Mouse (Mus musculus) heart, embryonic 14.5 days (tissue): Measurements from ENCODE around the gene Cutc. TPM values are rescaled to one million over a fixed set of nuclear protein-coding genes. Genes with fewer than 3 reads are reported as not detected.

Experiments
- ATAC-seq: fragments of 200-750 bp; cut with Nextera tagmentation; 2 replicates; pipeline ENCODE4 v1.8.0; 2017; ENCODE audit warnings: low read depth, moderate TSS enrichment; ENCODE audit not compliant: insufficient number of reproducible peaks, insufficient read depth, low FRiP score
- H3K27ac ChIP-seq, 2 experiments: fragments of 200-500 bp in 1 of 2; fragments of 300-500 bp in 1 of 2; sonication (generic) in 1 of 2; replicated peaks in 1 of 2; 2 replicates each; pipeline ENCODE4 v1.5.1; 2012 to 2014; ENCODE audit warnings: low read depth in 2 of 2, low read length in 2 of 2, control low read depth in 1 of 2, mild to moderate bottlenecking in 1 of 2, mixed read lengths in 1 of 2; ENCODE audit not compliant: control insufficient read depth in 1 of 2, insufficient read depth in 1 of 2
- H3K27me3 ChIP-seq: fragments of 300-500 bp; sonication (generic); 2 replicates; pipeline ENCODE4 v1.6.1; 2014; ENCODE audit warnings: mild to moderate bottlenecking, low read length, control low read depth; ENCODE audit not compliant: control insufficient read depth, insufficient read depth
- H3K36me3 ChIP-seq: fragments of 300-500 bp; sonication (generic); 2 replicates; pipeline ENCODE4 v1.6.1; 2014; ENCODE audit warnings: mild to moderate bottlenecking, control low read depth, low read length, mixed read lengths; ENCODE audit not compliant: control insufficient read depth, insufficient read depth
- H3K4me1 ChIP-seq, 2 experiments: fragments of 200-500 bp in 1 of 2; fragments of 300-500 bp in 1 of 2; sonication (generic) in 1 of 2; 2 replicates each; pipeline ENCODE4 v1.6.1; 2012 to 2014; ENCODE audit warnings: low read length in 2 of 2, control low read depth in 1 of 2, mixed read lengths in 1 of 2; ENCODE audit not compliant: control insufficient read depth in 2 of 2, insufficient read depth in 2 of 2
- H3K4me2 ChIP-seq: fragments of 300-500 bp; sonication (generic); 2 replicates; pipeline ENCODE4 v1.6.1; 2014; ENCODE audit warnings: mild to moderate bottlenecking, low read length
- H3K4me3 ChIP-seq, 2 experiments: fragments of 200-500 bp in 1 of 2; fragments of 300-500 bp in 1 of 2; sonication (generic) in 1 of 2; 2 replicates each; pipeline ENCODE4 v1.5.1; 2012 to 2014; ENCODE audit warnings: low read length in 2 of 2, mild to moderate bottlenecking in 2 of 2, control low read depth in 1 of 2, low read depth in 1 of 2, moderate library complexity in 1 of 2; ENCODE audit not compliant: control insufficient read depth in 1 of 2, insufficient read depth in 1 of 2
- H3K9ac ChIP-seq: fragments of 300-500 bp; sonication (generic); 2 replicates; pipeline ENCODE4 v1.6.1; 2014; ENCODE audit warnings: mild to moderate bottlenecking, low read length
- H3K9me3 ChIP-seq: fragments of 300-500 bp; sonication (generic); 2 replicates; pipeline ENCODE4 v1.6.1; 2016; ENCODE audit warnings: low read length, control low read depth; ENCODE audit not compliant: control insufficient read depth
- WGBS: fragments of 180-500 bp; shearing (Covaris S2); extraction: QIAGEN DNeasy Blood & Tissue Kit; methylation state at CpG from one replicate; pipeline ENCODE4 v1.1.7; 2014; 5-methylcytosine and 5-hydroxymethylcytosine counted together
- polyA plus RNA-seq: library from polyadenylated mRNA; unstranded; fragments of >200 nt; fragmentation: Nextera tagmentation; extraction: Ambion mirVana; gene quantifications from 2 replicates; pipeline ENCODE4 v1.2.1, GENCODE M21; 2014

The Cutc gene
- polyA plus RNA-seq, 1 experiment from 2014 or later = 9.2 TPM

DNA sequence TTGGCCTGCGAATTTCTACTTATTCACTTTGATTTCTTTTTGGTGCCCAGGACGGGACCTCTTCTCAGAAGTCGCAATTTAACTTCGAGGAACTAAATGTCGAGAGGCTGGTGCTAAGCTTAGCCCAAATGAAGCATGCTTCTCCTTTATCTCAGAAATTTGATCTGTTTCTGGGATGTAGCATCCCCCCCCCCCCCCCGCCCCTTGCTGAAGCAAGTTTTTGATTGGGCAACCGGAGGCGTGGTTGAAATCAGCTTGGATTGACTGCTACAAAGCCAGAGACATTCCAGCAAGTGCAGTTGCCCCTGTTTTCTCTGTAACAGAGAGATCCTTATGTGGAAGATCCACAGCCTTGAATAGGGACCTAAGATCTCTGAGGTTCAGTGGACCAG, 22.8 kb upstream of the Cutc start:
- WGBS = 36% methylated on average over 8 of the region's 8 CpGs
- peak overlapping the region; percentile 55 for H3K9ac ChIP-seq
- ATAC-seq = no peak
- peak overlapping the region; percentile 27 to 36 for H3K4me3 ChIP-seq
- 0 out of 4 replicates have a peak overlapping the region, but pooled peaks of 1 of the 2 experiments have one; percentile 9 for H3K27ac ChIP-seq
- H3K27me3 ChIP-seq = no peaks in the 10 kb centered on the region
- peaks cover 0 to 2% of the 10 kb centered on the region in 2 experiments; a peak in 1 of 4 replicates for H3K4me1 ChIP-seq
- H3K36me3 ChIP-seq = peaks cover 45% of the 10 kb centered on the region
- peak overlapping the region; percentile 67 for H3K4me2 ChIP-seq
- H3K9me3 ChIP-seq = no peaks in the 10 kb centered on the region

- Histone ChIP-seq H3K4me1 (peaks cover 0 to 2% of the 10 kb centered on the region in 2 experiments; a peak in 1 of 4 replicates), H3K27ac (no peak overlapping the region), H3K27me3 (no peaks in the 10 kb centered on the region), H3K36me3 (peaks cover 45% of the 10 kb centered on the region), H3K9ac (no peak overlapping the region), H3K4me2 (no peak overlapping the region), H3K9me3 (no peaks in the 10 kb centered on the region), H3K4me3 (no peak overlapping the region)
- no peak for ATAC-seq
- WGBS = 68% methylated on average over 7 of the region's 7 CpGs
Observed at GRCm38 (mm10) chr19:43731157-43731556, 21.6 kb upstream of the Cutc start.

- no peaks in the 10 kb centered on the region for H3K9me3 ChIP-seq
- no peak for ATAC-seq
- H3K36me3 ChIP-seq = peaks cover 92% of the 10 kb centered on the region
- no peaks in the 10 kb centered on the region for H3K4me1 ChIP-seq
- no peak overlapping the region for H3K4me3 ChIP-seq
- no peak overlapping the region for H3K9ac ChIP-seq
- H3K27me3 ChIP-seq = no peaks in the 10 kb centered on the region
- WGBS = 93% methylated on average over 10 of the region's 10 CpGs
- no peak overlapping the region for H3K4me2 ChIP-seq
- H3K27ac ChIP-seq = no peak overlapping the region
Observed at GRCm38 (mm10) chr19:43738409-43738808, 14.4 kb upstream of the Cutc start.

GRCm38 (mm10) chr19:43743401-43743800, 9.4 kb upstream of the Cutc start:
- ATAC-seq = no peak
- 88% methylated on average over 7 of the region's 7 CpGs for WGBS
- no peaks in the 10 kb centered on the region for H3K27me3 ChIP-seq
- H3K9ac ChIP-seq = no peak overlapping the region
- H3K4me3 ChIP-seq = no peak overlapping the region
- peaks cover 2 to 3% of the 10 kb centered on the region in 2 experiments; a peak in 1 of 4 replicates for H3K4me1 ChIP-seq
- no peak overlapping the region for H3K27ac ChIP-seq
- no peak overlapping the region for H3K4me2 ChIP-seq
- H3K36me3 ChIP-seq = peaks cover 96% of the 10 kb centered on the region
- H3K9me3 ChIP-seq = no peaks in the 10 kb centered on the region

GRCm38 (mm10) chr19:43745740-43746139, 7.1 kb upstream of the Cutc start:
- Histone ChIP-seq H3K4me2 (no peak overlapping the region), H3K27ac (no peak overlapping the region), H3K4me3 (no peak overlapping the region), H3K9ac (no peak overlapping the region), H3K9me3 (no peaks in the 10 kb centered on the region), H3K27me3 (no peaks in the 10 kb centered on the region), H3K36me3 (peaks cover 96% of the 10 kb centered on the region), H3K4me1 (peaks cover 3 to 4% of the 10 kb centered on the region in 2 experiments; a peak in 1 of 4 replicates)
- no peak for ATAC-seq
- WGBS = 69% methylated on average over 3 of the region's 3 CpGs

- Histone ChIP-seq H3K4me2 (no peak overlapping the region), H3K9ac (no peak overlapping the region), H3K27me3 (no peaks in the 10 kb centered on the region), H3K4me3 (no peak overlapping the region), H3K4me1 (peaks cover 3 to 4% of the 10 kb centered on the region in 2 experiments; a peak in 1 of 4 replicates), H3K36me3 (peaks cover 81% of the 10 kb centered on the region), H3K27ac (no peak overlapping the region), H3K9me3 (no peaks in the 10 kb centered on the region)
- ATAC-seq = no peak
- 65% methylated on average over 4 of the region's 4 CpGs for WGBS
Observed at GRCm38 (mm10) chr19:43747877-43748276, 4.9 kb upstream of the Cutc start.

DNA sequence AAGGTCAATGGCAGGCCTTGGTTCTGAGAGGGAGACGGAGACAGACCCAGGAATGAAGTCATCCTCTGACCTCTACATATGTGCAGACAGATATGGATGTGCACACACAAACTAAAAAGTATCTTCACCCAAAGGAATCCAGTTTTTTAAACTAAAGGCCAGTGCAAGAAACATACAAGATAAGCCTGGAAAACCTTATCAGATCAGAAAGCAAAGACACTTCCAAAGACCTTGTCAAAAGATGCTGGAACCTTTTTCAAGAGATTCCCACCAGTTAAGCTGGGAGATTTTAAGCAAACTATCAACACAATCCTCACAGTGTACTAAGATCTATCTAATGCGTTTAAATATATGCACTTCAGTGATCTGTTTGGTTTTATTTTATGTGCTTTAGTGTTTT, 2.8 kb upstream of the Cutc start:
- Histone ChIP-seq H3K4me1 (peaks cover 4 to 8% of the 10 kb centered on the region in 2 experiments; a peak in 2 of 4 replicates), H3K9ac (no peak overlapping the region), H3K4me2 (no peak overlapping the region), H3K27ac (no peak overlapping the region), H3K9me3 (no peaks in the 10 kb centered on the region), H3K27me3 (no peaks in the 10 kb centered on the region), H3K4me3 (no peak overlapping the region), H3K36me3 (peaks cover 63% of the 10 kb centered on the region)
- WGBS = 95% methylated on average over 2 of the region's 2 CpGs
- no peak for ATAC-seq

DNA sequence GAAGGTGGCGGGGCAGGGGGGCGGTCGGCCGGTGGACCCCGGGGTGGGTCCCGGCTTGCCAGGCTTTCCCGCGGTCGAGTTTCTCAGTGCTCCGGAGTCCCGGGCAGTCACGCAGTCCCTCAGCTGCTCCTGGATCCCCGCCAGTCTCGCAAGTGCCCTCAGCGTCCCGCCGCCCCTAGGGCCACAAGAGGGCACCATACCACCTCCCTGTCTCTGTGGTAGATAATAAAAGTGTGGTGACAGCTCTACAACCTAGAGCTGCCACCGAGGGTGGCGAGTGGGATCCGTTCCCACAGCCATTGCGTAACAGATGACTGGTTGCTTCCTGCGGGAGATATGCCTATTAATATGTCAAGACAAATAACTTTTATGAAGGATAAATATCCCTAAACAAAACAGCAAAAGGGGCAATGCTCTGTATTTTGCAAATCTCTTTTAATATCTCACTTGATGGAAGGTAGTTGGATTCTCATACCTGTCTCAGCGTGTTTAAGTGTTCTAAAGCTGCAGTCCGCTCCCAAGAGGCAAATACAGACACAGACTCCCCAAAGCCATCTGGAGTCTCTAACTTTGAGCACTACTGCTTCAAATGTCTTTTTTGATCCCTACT, 535 bp downstream of the Cutc start:
- peak overlapping the region; percentile 73 to 76 for H3K4me3 ChIP-seq
- peak overlapping the region; percentile 94 to 97 for H3K27ac ChIP-seq
- H3K4me2 ChIP-seq = peak overlapping the region; percentile 73
- WGBS = under 1% methylated on average over 22 of the region's 24 CpGs
- ATAC-seq = peak; percentile 86
- peaks cover 30% of the 10 kb centered on the region for H3K36me3 ChIP-seq
- peaks cover 1 to 6% of the 10 kb centered on the region in 2 experiments; a peak in 2 of 4 replicates for H3K4me1 ChIP-seq
- H3K9me3 ChIP-seq = no peaks in the 10 kb centered on the region
- H3K27me3 ChIP-seq = no peaks in the 10 kb centered on the region
- peak overlapping the region; percentile 89 for H3K9ac ChIP-seq
